Mouse (Mus musculus) ES-E14 (cell line): ENCODE data around the gene Macrod1. TPM values are rescaled to one million over a fixed set of nuclear protein-coding genes. Genes with fewer than 3 reads are reported as not detected.
A peak's percentile ranks its signal among the peaks of the same experiment; 100 is the strongest.

Source experiments
- DNase-seq: peaks from one replicate; pipeline ENCODE4 v3.0.0-alpha.2; 2013; ENCODE audit warnings: low read depth, low spot score
- H3K27ac ChIP-seq: 2 replicates; pipeline ENCODE4 v1.5.1; 2012; ENCODE audit warnings: low read depth, mild to moderate bottlenecking, low read length, moderate library complexity, mixed read lengths; ENCODE audit not compliant: poor library complexity, insufficient read depth, severe bottlenecking
- H3K36me3 ChIP-seq: 2 replicates; pipeline ENCODE4 v1.6.1; 2012; ENCODE audit warnings: mild to moderate bottlenecking, low read length, moderate library complexity, mixed read lengths; ENCODE audit not compliant: control insufficient read depth, poor library complexity, insufficient read depth, severe bottlenecking
- H3K4me1 ChIP-seq, 2 experiments: fragments of 150-350 bp in 1 of 2; sonication (generic) in 1 of 2; 2 replicates each; pipeline ENCODE4 v1.6.1; 2012; ENCODE audit warnings: low read length in 2 of 2, mild to moderate bottlenecking in 1 of 2, mixed read lengths in 1 of 2; ENCODE audit not compliant: control insufficient read depth in 2 of 2, insufficient read depth in 2 of 2, poor library complexity in 1 of 2
- H3K4me3 ChIP-seq, 2 experiments: fragments of 150-350 bp in 1 of 2; sonication (generic) in 1 of 2; 2 replicates each; pipeline ENCODE4 v1.5.1; 2012; ENCODE audit warnings: low read length in 2 of 2, low read depth in 1 of 2, mild to moderate bottlenecking in 1 of 2, mixed read lengths in 1 of 2; ENCODE audit not compliant: insufficient read depth in 1 of 2, poor library complexity in 1 of 2, severe bottlenecking in 1 of 2
- H3K9ac ChIP-seq: 2 replicates; pipeline ENCODE4 v1.6.1; 2012; ENCODE audit warnings: low read depth, mild to moderate bottlenecking, low read length, mixed read lengths; ENCODE audit not compliant: poor library complexity, insufficient read depth, severe bottlenecking
- H3K9me3 ChIP-seq: fragments of 150-350 bp; sonication (generic); 2 replicates; pipeline ENCODE4 v1.6.1; 2012; ENCODE audit warnings: low read depth, mild to moderate bottlenecking, low read length; ENCODE audit not compliant: control insufficient read depth, insufficient read depth
- CHD2 ChIP-seq: IDR thresholded peaks from 2 replicates; pipeline ENCODE4 v1.6.1; 2014; ENCODE audit warnings: mild to moderate bottlenecking, low read depth, low read length, inconsistent platforms
- HCFC1 ChIP-seq: IDR thresholded peaks from 2 replicates; pipeline ENCODE4 v1.6.1; 2012; ENCODE audit warnings: low read length, inconsistent platforms, borderline replicate concordance; ENCODE audit not compliant: insufficient read depth
- MAFK ChIP-seq: IDR thresholded peaks from 2 replicates; pipeline ENCODE4 v1.6.1; 2014; ENCODE audit warnings: mild to moderate bottlenecking, low read depth, low read length, inconsistent platforms; ENCODE audit not compliant: insufficient read depth
- ZC3H11A ChIP-seq: IDR thresholded peaks from 2 replicates; pipeline ENCODE4 v1.6.1; 2012; ENCODE audit warnings: low read depth, mild to moderate bottlenecking, inconsistent platforms, low read length, borderline replicate concordance
- ZNF384 ChIP-seq: IDR thresholded peaks from 2 replicates; pipeline ENCODE4 v1.6.1; 2012; ENCODE audit warnings: low read depth, low read length, inconsistent platforms
- in situ Hi-C, 2 experiments: fragments of 600-800 bp; cut with MboI; formaldehyde crosslinking; loops; one replicate each; pipeline ENCODE4 v1.15.1; 2025; ENCODE audit warnings: low sequenced_read_pairs in 2 of 2, inconsistent platforms in 1 of 2; ENCODE audit not compliant: unreplicated experiment in 2 of 2
- total RNA-seq: library from RNA; depleted of rRNA; stranded (reverse); fragments of 300-350 nt; gene quantifications from 2 replicates; pipeline ENCODE4 v1.2.3, GENCODE M21; 2012

The Macrod1 gene
- total RNA-seq, 1 experiment = 1.4 TPM

DNA sequence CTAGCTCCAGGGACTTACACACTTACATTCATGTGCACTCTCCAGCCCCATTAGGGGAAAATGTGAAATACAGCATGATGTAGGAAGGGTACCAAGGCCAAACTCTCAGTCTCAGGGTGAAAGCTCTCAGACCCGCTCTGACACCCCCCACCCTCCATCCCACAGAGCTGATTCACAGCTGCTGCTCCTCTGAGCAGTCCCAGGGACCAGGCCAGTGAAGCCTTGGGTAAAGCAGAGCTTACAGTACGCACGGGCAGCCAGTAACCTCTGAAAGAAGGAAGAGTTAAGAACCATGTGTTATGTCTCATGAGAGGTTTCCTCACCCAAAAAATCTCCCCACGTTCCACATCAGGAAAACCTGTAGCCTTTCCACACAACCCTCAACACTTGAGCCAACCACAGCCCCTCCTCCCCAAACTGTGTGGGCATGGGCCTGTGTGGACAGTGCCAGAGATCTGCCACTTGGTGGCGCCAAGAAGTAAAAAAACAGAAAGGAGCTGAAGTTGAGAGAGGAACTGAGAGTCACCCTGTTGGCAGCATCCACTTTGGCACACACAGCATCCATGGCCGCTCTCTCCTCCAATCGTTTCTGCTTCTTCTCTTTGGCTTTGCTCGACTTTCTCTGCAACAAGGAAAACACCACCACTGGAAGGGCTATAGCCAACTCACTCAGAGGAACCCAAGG lies 178.1 kb downstream of the Macrod1 start:
- Histone ChIP-seq H3K9me3 (no peaks in the 10 kb centered on the region), H3K4me1 (no peaks in the 10 kb centered on the region), H3K27ac (0 out of 2 replicates have a peak overlapping the region, but pooled peaks have one; percentile 13), H3K4me3 (no peak overlapping the region), H3K9ac (no peak overlapping the region), H3K36me3 (peaks cover 43% of the 10 kb centered on the region)
- in situ Hi-C loops = no loop called here
- TF ChIP-seq ZNF384 (peak; percentile 74; the same call in 1 of the 2 replicates), ZC3H11A (peak; percentile 44; the same call in 1 of the 2 replicates), CHD2 (no peak), HCFC1 (no peak), MAFK (no peak)
- peak; percentile 75 for DNase-seq

GRCm38 (mm10) chr19:7235461-7235860 lies 178.9 kb downstream of the Macrod1 start:
- DNase-seq = no peak
- H3K27ac ChIP-seq = no peak overlapping the region
- no peaks in the 10 kb centered on the region for H3K4me1 ChIP-seq
- no peaks in the 10 kb centered on the region for H3K9me3 ChIP-seq
- H3K36me3 ChIP-seq = peaks cover 38% of the 10 kb centered on the region
- in situ Hi-C loops = no loop called here
- no peak overlapping the region for H3K9ac ChIP-seq
- H3K4me3 ChIP-seq = no peak overlapping the region
- TF ChIP-seq HCFC1 (no peak), MAFK (no peak), CHD2 (no peak), ZNF384 (no peak), ZC3H11A (no peak)

DNA sequence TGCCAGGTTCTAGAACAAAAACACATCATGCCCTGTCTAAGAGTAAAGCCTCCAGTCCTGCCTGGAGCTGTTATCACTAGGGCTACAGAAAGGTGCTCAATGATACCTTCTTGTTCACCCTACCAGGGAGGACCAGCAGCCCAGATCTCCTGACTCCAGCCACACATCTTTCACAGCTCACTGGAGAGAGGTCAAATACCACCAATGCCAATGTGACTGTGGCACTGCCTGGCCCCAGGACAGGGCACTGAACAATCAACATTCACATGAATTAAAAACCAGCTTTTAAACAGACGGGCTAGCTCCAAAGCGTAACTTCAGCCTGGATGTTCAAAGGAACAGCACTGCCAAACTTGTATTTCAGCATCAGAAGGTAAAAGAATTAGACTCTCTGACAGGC lies 179.4 kb downstream of the Macrod1 start:
- no peak for TF ChIP-seq ZNF384
- no peak for TF ChIP-seq CHD2
- no peak for TF ChIP-seq ZC3H11A
- Histone ChIP-seq H3K27ac (no peak overlapping the region), H3K4me3 (no peak overlapping the region), H3K9me3 (no peaks in the 10 kb centered on the region), H3K36me3 (peaks cover 33% of the 10 kb centered on the region), H3K4me1 (no peaks in the 10 kb centered on the region), H3K9ac (no peak overlapping the region)
- DNase-seq = no peak
- in situ Hi-C loops = no loop called here

DNA sequence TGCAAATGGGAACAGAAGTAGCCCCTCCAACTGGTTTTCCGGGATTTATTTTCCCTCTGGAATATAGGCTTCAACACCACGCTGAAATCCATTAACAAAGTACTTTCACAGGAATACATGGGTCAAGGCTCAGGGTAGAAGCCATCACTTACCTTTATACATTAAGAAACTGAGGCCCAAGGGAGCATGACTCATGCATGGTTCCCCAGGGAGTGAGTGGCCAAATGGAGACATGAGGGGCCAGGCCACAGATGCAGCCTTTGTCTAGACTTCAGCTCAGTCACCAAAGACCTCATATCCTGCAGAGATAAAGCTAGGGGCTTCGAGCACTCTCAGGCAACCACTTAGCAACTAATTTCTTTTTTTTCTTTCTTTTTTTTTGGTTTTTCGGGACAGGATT lies 180.1 kb downstream of the Macrod1 start:
- Histone ChIP-seq H3K36me3 (peaks cover 32% of the 10 kb centered on the region), H3K4me3 (no peak overlapping the region), H3K9me3 (no peaks in the 10 kb centered on the region), H3K4me1 (no peaks in the 10 kb centered on the region; a peak in 1 of 4 replicates), H3K9ac (no peak overlapping the region), H3K27ac (no peak overlapping the region)
- in situ Hi-C loops = no loop called here
- DNase-seq = no peak
- TF ChIP-seq MAFK (no peak), ZNF384 (no peak), ZC3H11A (no peak), HCFC1 (no peak), CHD2 (no peak)

- Histone ChIP-seq H3K36me3 (peaks cover 15% of the 10 kb centered on the region), H3K27ac (no peak overlapping the region), H3K9ac (no peak overlapping the region), H3K4me1 (peaks cover 0 to 5% of the 10 kb centered on the region in 2 experiments; a peak in 2 of 4 replicates), H3K9me3 (no peaks in the 10 kb centered on the region), H3K4me3 (peak overlapping the region; percentile 78 to 93; a peak in 2 of 4 replicates)
- in situ Hi-C loops = no loop called here
- no peak for TF ChIP-seq ZC3H11A
- TF ChIP-seq CHD2 = no peak
- TF ChIP-seq MAFK = no peak
- TF ChIP-seq ZNF384 = no peak
- no peak for TF ChIP-seq HCFC1
- no peak for DNase-seq
Measured at GRCm38 (mm10) chr19:7239574-7239973, 183.0 kb downstream of the Macrod1 start.
